Mouse (Mus musculus) bone marrow macrophage, adult 2 months (primary cell): ENCODE measurements around the gene Khnyn. TPM values are rescaled to one million over a fixed set of nuclear protein-coding genes. Genes with fewer than 3 reads are reported as not detected.

Experiments
- H3K27ac ChIP-seq: 2 replicates; pipeline ENCODE4 v1.5.1; 2012; ENCODE audit warnings: low read depth, low read length; ENCODE audit not compliant: insufficient read depth
- H3K4me1 ChIP-seq: 2 replicates; pipeline ENCODE4 v1.6.1; 2012; ENCODE audit warnings: low read length; ENCODE audit not compliant: control insufficient read depth, insufficient read depth
- H3K4me3 ChIP-seq: 2 replicates; pipeline ENCODE4 v1.5.1; 2012; ENCODE audit warnings: mild to moderate bottlenecking, low read length, moderate library complexity; ENCODE audit not compliant: insufficient read depth
- CTCF ChIP-seq: IDR thresholded peaks from 2 replicates; pipeline ENCODE4 v1.5.1; 2012; ENCODE audit warnings: low read depth, mild to moderate bottlenecking, low read length, moderate library complexity
- POLR2A ChIP-seq: IDR thresholded peaks from 2 replicates; pipeline ENCODE4 v1.6.1; 2012; ENCODE audit warnings: mild to moderate bottlenecking, low read depth, low read length, borderline replicate concordance
- polyA plus RNA-seq: library from polyadenylated mRNA; stranded (reverse); fragments of >200 nt; gene quantifications from 2 replicates; pipeline ENCODE4 v1.2.4, GENCODE M21; 2012; ENCODE audit not compliant: missing spikeins, insufficient read depth, insufficient read length

Khnyn gene
- polyA plus RNA-seq, 1 experiment = 26.8 TPM

DNA sequence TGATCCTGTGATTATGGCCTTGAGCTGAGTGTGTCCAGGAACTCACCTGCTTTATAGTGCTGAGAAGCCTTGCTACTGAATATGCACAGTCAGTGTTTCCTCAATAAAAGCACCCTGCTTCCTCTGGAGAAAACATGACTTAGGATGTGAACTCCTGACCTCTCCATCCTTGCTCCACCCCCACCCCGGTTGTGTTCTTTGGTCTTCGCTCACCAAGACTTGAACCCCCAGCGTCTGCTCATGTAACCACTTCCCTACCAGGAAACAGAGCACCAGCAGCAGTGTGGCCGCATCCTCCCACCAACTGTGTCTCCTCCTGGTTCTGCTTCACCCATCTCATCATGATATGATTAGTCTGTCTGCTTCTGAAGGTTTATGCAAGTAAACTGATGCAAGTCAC is 28.7 kb downstream of the Khnyn start:
- Histone ChIP-seq H3K4me1 (no peaks in the 10 kb centered on the region), H3K4me3 (no peak overlapping the region), H3K27ac (no peak overlapping the region)
- TF ChIP-seq CTCF (no peak), POLR2A (no peak)

DNA sequence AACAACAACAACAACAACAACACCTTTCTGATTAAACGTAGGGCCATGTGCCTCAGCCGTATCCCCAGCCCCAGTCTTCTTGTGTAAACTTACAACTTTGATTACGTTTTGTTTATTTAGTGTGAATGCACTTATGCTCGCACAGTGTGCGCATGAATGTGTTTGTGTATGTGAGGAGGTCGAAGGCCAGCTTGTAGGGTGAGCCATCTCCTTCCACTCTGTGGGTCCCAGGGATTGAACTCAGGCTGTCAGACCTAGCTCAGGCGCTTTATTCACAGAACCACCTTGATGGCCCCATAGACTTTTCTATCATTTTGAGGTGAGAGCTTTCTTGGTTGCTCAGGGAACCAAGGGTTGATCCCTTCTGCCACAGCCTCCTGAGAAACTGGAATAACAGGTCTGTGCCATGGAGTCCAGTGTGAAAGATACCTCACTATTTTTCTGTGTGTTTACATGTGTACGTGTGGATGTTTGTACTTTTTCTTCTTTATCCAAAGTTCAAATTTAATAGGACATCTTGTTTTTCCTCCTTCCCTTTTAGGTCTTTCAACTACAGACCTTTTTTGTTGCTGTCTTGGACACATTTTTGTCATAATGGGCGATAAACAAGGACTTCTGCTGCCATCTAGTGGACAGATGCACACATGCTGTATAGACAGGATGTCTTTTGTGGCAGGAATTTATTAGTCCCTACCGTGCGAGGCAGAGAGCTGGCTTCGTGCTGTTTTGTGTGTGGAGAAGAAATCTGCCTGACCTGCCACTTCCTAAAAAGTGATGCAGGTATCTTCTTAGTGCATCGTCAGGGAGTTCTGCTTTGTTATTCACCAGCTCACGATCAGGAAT is 33.7 kb downstream of the Khnyn start:
- H3K4me3 ChIP-seq = no peak overlapping the region
- no peaks in the 10 kb centered on the region for H3K4me1 ChIP-seq
- TF ChIP-seq POLR2A = no peak
- no peak for TF ChIP-seq CTCF
- H3K27ac ChIP-seq = no peak overlapping the region

DNA sequence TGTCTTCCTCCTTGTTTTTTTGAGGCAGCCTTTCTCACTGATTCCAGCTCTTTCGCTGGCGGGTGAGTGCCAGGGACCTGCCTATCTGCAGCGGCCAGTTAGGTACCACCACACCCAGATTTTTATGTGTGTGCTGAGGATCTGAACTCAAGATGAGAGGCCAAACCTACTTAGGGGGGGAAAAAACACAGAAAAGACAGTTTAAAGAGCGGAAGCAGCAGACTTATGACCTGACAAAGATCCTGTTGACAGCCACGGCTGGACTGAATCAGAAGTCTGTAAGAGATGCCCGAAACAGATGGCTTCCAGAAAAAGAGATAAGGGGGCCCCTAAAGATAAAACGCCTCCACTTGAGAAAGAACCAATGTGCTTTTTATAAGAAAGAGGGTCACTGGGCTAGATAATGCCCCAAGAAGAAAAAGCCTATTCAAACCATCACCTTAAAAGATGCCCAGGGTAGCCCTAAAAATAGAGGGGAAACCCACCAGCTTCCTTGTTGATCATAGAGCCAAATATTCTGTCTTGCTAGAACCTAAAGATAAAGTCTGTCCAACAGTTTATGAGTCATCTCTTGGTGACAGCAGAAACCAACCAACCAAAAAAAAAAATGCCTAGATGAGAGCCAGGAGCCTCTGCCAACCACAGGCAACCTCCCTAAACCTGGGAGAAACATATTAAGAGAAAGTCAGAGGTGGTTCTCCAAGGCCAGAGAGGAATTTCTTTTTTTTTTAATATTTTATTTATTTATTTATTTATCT is 37.9 kb downstream of the Khnyn start:
- no peak for TF ChIP-seq POLR2A
- TF ChIP-seq CTCF = no peak
- no peaks in the 10 kb centered on the region; the same call in 1 of the 2 replicates for H3K4me1 ChIP-seq
- no peak overlapping the region for H3K4me3 ChIP-seq
- no peak overlapping the region for H3K27ac ChIP-seq

DNA sequence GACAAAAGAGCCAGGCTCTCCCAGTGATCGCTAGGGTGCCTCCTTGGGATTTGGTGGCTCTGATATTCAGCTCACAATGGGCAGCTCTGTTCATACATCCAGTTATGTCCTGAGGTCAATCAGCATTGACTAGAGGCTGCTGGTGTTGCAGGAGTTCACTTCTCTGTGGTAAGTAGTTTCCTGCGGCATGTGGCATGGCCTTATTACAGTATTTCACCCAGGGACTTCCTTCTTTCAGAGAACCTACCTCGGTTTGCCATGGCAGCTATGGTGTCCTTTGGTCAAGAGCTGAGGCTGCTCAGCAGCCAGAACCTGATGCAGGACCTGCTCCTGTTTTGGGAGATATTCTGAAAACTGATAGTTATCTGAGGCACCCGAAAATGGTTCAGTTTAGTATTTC is 42.1 kb downstream of the Khnyn start:
- Histone ChIP-seq H3K4me1 (no peaks in the 10 kb centered on the region; the same call in 1 of the 2 replicates), H3K27ac (no peak overlapping the region), H3K4me3 (no peak overlapping the region)
- TF ChIP-seq POLR2A (no peak), CTCF (no peak)

DNA sequence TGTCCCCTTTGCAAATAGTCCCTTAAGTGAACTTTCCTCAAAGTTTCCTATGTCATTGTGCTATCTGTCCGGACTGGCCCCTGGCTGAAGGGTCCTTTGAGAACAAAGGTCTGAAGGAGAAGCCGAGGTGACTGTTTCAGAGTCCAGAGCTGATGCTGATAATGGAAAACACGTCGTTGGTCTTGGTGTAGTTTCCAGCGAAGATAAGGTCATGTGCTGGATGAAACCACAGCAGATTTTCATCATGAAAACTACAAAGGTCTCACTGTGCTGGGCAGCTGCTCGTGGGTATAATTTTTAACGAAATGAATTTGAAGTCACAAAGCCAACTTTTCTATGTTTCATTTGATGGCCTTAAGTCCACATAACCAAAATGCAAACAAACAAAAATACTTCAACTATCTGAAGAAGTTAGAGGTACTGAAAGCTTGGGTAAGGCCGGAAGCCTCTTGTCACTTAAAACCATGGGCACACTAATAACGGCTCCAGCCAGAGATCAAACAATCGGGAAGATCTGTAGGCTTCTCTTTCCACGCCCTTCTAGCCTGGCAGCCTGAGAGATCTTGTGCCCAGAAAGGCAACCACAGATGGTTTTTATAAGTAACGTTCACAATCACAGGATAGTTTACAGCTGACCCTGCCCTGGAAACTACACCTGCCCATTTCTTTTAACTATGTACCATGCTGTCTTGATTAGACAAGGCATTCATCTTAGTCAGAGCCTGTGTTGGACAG is 44.7 kb downstream of the Khnyn start:
- H3K27ac ChIP-seq = no peak overlapping the region
- no peak overlapping the region for H3K4me3 ChIP-seq
- no peak for TF ChIP-seq CTCF
- no peak for TF ChIP-seq POLR2A
- no peaks in the 10 kb centered on the region; the same call in 1 of the 2 replicates for H3K4me1 ChIP-seq

DNA sequence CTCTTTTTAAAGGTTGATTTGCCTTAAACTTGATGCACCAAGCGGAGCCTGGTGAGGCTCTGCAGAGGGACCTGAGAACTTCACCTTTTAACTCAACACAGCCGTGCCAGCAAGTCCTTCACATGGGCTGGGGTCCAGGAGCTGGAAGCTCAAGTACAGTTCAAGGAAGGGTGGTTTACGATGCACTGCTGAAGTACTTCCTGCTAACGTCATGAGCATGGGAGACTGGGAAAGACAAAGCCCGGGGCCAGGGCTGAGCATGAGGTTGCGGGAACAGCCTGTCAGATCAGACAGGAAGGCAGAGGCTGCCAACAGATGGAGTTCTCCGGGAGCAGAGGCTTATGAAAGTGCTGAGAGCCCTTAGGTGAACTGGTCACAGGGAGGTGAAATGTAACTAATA is 48.8 kb downstream of the Khnyn start:
- H3K27ac ChIP-seq = no peak overlapping the region
- H3K4me3 ChIP-seq = no peak overlapping the region
- no peaks in the 10 kb centered on the region for H3K4me1 ChIP-seq
- no peak for TF ChIP-seq POLR2A
- TF ChIP-seq CTCF = no peak

DNA sequence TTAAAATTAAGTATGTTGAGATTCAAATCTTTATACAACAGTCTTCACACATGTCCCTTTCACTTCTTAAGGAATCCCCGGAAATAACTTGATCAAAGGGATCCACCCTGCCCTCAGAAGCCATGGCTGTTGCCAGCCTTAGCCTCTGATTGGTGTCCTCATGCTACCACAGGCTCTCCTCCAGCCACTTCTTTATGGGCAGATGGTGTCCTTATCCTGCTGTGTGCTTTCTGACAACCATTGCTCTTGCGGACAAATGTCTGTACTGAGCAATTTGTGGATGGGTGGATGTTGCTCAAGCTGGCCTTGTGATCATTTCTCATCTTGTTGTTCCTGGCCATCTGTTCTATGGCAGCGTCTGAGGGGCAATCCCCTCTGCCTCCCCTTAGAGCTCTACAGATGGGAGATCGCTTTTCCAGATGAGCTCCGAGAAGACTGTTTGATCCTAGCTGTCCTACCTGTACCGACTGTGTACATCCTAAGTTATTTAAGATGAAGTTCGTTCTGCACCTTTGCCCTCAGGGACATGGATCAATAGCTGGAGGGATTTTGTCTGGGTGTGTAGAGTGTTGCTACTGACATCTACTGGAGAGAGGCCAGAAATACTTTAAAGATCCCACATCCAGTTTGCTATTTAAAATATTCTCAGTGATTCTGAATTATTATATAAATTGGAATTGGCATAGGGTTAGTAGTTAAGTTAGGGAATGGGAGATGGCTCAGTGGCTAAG is 55.5 kb downstream of the Khnyn start:
- no peak overlapping the region for H3K27ac ChIP-seq
- H3K4me3 ChIP-seq = no peak overlapping the region
- no peak for TF ChIP-seq POLR2A
- TF ChIP-seq CTCF = no peak
- no peaks in the 10 kb centered on the region for H3K4me1 ChIP-seq

DNA sequence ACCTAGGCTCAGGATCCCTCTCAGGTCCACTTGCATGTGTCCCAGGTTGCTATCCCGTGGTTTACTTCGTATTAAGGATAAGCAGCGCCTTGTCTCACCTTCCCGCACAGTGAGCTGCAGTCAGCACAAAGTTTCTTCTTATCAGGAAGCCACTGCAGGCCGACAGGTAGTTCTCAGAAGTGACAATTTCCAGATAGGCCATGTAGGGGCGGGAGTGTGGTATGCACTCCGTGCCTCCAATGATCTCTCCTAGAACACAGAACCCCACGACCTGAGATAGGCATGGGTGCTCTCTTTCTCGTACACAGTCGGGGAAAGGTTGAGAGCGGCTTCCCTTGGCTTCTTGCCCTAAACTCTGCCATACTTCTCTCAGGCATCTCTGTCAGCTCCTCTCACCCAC is 58.9 kb downstream of the Khnyn start:
- no peak overlapping the region for H3K4me3 ChIP-seq
- TF ChIP-seq CTCF = no peak
- TF ChIP-seq POLR2A = no peak
- H3K27ac ChIP-seq = no peak overlapping the region
- H3K4me1 ChIP-seq = peaks cover 8% of the 10 kb centered on the region

DNA sequence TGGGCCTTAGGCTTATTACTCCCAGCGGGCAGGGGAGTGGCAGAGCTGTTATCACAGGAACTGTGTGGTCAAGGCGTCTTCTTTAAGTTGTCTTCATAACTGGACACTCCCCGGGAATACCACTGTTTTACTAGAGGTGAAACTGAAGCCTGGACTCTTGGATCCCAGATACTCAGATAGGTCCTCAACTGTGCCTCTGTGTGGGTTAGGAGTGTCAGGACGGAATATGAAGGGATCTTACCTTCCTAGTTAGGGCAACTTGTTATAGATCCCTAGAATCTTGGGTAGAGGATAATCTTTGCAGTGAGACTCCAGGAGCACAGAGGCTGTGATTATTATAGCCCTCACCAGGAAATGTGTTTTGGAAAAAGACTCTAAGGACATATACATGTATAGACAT is 59.8 kb downstream of the Khnyn start, which contains the start of gene Cma1:
Gene Cma1, minus strand, starts transcription at position 101 of the 400 bp plus-strand sequence.
- Histone ChIP-seq H3K27ac (no peak within 1 kb of the TSS), H3K4me3 (no peak within 1 kb of the TSS), H3K4me1 (peaks cover 8% of the 10 kb centered on the region)
- TF ChIP-seq CTCF (no peak), POLR2A (no peak)
